Mouse (Mus musculus): ENCODE results near the gene Cfap36. TPM values are rescaled to one million over a fixed set of nuclear protein-coding genes. Genes with fewer than 3 reads are reported as not detected.

The Cfap36 gene
- 49.3 and 54.4 TPM in 2 replicates for polyA plus RNA-seq (2015; fragmentation: Nextera tagmentation; extraction: Ambion mirVana)

- Histone ChIP-seq H3K27ac (ENCODE audit: low read length) (0 out of 2 replicates have a peak within 1 kb of the TSS, but pooled peaks have one; percentile 20), H3K9me3 (ENCODE audit: low read length) (no peaks in the 10 kb centered on the region), H3K4me1 (ENCODE audit: insufficient read depth, low read depth, low read length) (peaks cover 11% of the 10 kb centered on the region), H3K27me3 (replicated peaks; ENCODE audit: insufficient read depth, low read length) (no peaks in the 10 kb centered on the region), H3K9ac (replicated peaks; ENCODE audit: low read depth) (peak within 1 kb of the TSS; percentile 58), H3K36me3 (ENCODE audit: insufficient read depth, low read length) (no peaks in the 10 kb centered on the region), H3K4me3 (ENCODE audit: low read depth, low read length) (peak within 1 kb of the TSS; percentile 94), H3K4me2 (replicated peaks; ENCODE audit: low read depth, low read length) (peak within 1 kb of the TSS; percentile 82)
- peak; percentile 99 for DNase-seq (ENCODE audit: low spot score)
- peak; percentile 100 for ATAC-seq
- 2% methylated on average over 53 of the region's 53 CpGs for WGBS
- TF ChIP-seq EP300 (IDR thresholded peaks at IDR 0.05): peak; percentile 25; the same call in 1 of the 2 replicates
- TF ChIP-seq CTCF (IDR thresholded peaks at IDR 0.05): no peak
Observed at GRCm38 (mm10) chr11:29246883-29247650, at the start of gene Cfap36. Cfap36 (minus strand) TSS chr11:29247409.

GRCm38 (mm10) chr11:29287305-29287704 lies 40.1 kb upstream of the Cfap36 start:
- no peak for TF ChIP-seq EP300 (IDR thresholded peaks at IDR 0.05)
- no peak for TF ChIP-seq CTCF (IDR thresholded peaks at IDR 0.05)
- H3K9me3 ChIP-seq (ENCODE audit: low read length): no peaks in the 10 kb centered on the region
- H3K4me3 ChIP-seq (ENCODE audit: low read depth, low read length): no peak overlapping the region
- no peaks in the 10 kb centered on the region for H3K27me3 ChIP-seq (replicated peaks; ENCODE audit: insufficient read depth, low read length)
- H3K4me2 ChIP-seq (replicated peaks; ENCODE audit: low read depth, low read length): no peak overlapping the region
- ATAC-seq: no peak
- H3K27ac ChIP-seq (ENCODE audit: low read length): no peak overlapping the region
- no peaks in the 10 kb centered on the region for H3K36me3 ChIP-seq (ENCODE audit: insufficient read depth, low read length)
- H3K4me1 ChIP-seq (ENCODE audit: insufficient read depth, low read depth, low read length): no peaks in the 10 kb centered on the region
- no peak for DNase-seq (ENCODE audit: low spot score)
- no peak overlapping the region for H3K9ac ChIP-seq (replicated peaks; ENCODE audit: low read depth)

- Histone ChIP-seq H3K4me1 (ENCODE audit: insufficient read depth, low read depth, low read length) (no peaks in the 10 kb centered on the region), H3K4me2 (replicated peaks; ENCODE audit: low read depth, low read length) (no peak overlapping the region), H3K9me3 (ENCODE audit: low read length) (no peaks in the 10 kb centered on the region), H3K27ac (ENCODE audit: low read length) (no peak overlapping the region), H3K9ac (replicated peaks; ENCODE audit: low read depth) (no peak overlapping the region), H3K27me3 (replicated peaks; ENCODE audit: insufficient read depth, low read length) (no peaks in the 10 kb centered on the region), H3K4me3 (ENCODE audit: low read depth, low read length) (no peak overlapping the region), H3K36me3 (ENCODE audit: insufficient read depth, low read length) (no peaks in the 10 kb centered on the region)
- TF ChIP-seq EP300 (IDR thresholded peaks at IDR 0.05): no peak
- TF ChIP-seq CTCF (IDR thresholded peaks at IDR 0.05): no peak
- no peak for DNase-seq (ENCODE audit: low spot score)
- no peak for ATAC-seq
Observed at GRCm38 (mm10) chr11:29286040-29286439, 38.8 kb upstream of the Cfap36 start.

GRCm38 (mm10) chr11:29274758-29275157 lies 27.5 kb upstream of the Cfap36 start:
- no peak for ATAC-seq
- Histone ChIP-seq H3K4me1 (ENCODE audit: insufficient read depth, low read depth, low read length) (no peaks in the 10 kb centered on the region), H3K4me2 (replicated peaks; ENCODE audit: low read depth, low read length) (no peak overlapping the region), H3K27ac (ENCODE audit: low read length) (no peak overlapping the region), H3K27me3 (replicated peaks; ENCODE audit: insufficient read depth, low read length) (no peaks in the 10 kb centered on the region), H3K4me3 (ENCODE audit: low read depth, low read length) (no peak overlapping the region), H3K9ac (replicated peaks; ENCODE audit: low read depth) (no peak overlapping the region), H3K9me3 (ENCODE audit: low read length) (no peaks in the 10 kb centered on the region), H3K36me3 (ENCODE audit: insufficient read depth, low read length) (no peaks in the 10 kb centered on the region)
- DNase-seq (ENCODE audit: low spot score): no peak
- no peak for TF ChIP-seq CTCF (IDR thresholded peaks at IDR 0.05)
- TF ChIP-seq EP300 (IDR thresholded peaks at IDR 0.05): no peak
- WGBS: 79% methylated on average over 3 of the region's 3 CpGs

- H3K4me3 ChIP-seq (ENCODE audit: low read depth, low read length): no peak overlapping the region
- H3K27me3 ChIP-seq (replicated peaks; ENCODE audit: insufficient read depth, low read length): no peaks in the 10 kb centered on the region
- H3K4me1 ChIP-seq (ENCODE audit: insufficient read depth, low read depth, low read length): no peaks in the 10 kb centered on the region
- DNase-seq (ENCODE audit: low spot score) (peak; percentile 61), ATAC-seq (no peak)
- no peaks in the 10 kb centered on the region for H3K36me3 ChIP-seq (ENCODE audit: insufficient read depth, low read length)
- H3K9ac ChIP-seq (replicated peaks; ENCODE audit: low read depth): no peak overlapping the region
- no peak overlapping the region for H3K4me2 ChIP-seq (replicated peaks; ENCODE audit: low read depth, low read length)
- WGBS: 23% methylated on average over 3 of the region's 3 CpGs
- H3K9me3 ChIP-seq (ENCODE audit: low read length): no peaks in the 10 kb centered on the region
- H3K27ac ChIP-seq (ENCODE audit: low read length): no peak overlapping the region
- TF ChIP-seq CTCF (IDR thresholded peaks at IDR 0.05): peak; percentile 85
- no peak for TF ChIP-seq EP300 (IDR thresholded peaks at IDR 0.05)
Observed at GRCm38 (mm10) chr11:29267824-29268223, 20.6 kb upstream of the Cfap36 start.

GRCm38 (mm10) chr11:29254643-29255042 lies 7.4 kb upstream of the Cfap36 start:
- no peak for TF ChIP-seq EP300 (IDR thresholded peaks at IDR 0.05)
- TF ChIP-seq CTCF (IDR thresholded peaks at IDR 0.05): no peak
- no peak overlapping the region for H3K4me3 ChIP-seq (ENCODE audit: low read depth, low read length)
- H3K4me1 ChIP-seq (ENCODE audit: insufficient read depth, low read depth, low read length): no peaks in the 10 kb centered on the region
- H3K27ac ChIP-seq (ENCODE audit: low read length): no peak overlapping the region
- ATAC-seq (no peak), DNase-seq (ENCODE audit: low spot score) (no peak)
- no peak overlapping the region for H3K4me2 ChIP-seq (replicated peaks; ENCODE audit: low read depth, low read length)
- no peak overlapping the region for H3K9ac ChIP-seq (replicated peaks; ENCODE audit: low read depth)
- no peaks in the 10 kb centered on the region for H3K27me3 ChIP-seq (replicated peaks; ENCODE audit: insufficient read depth, low read length)
- WGBS: 76% methylated on average over 1 of the region's 1 CpGs
- H3K36me3 ChIP-seq (ENCODE audit: insufficient read depth, low read length): no peaks in the 10 kb centered on the region
- no peaks in the 10 kb centered on the region for H3K9me3 ChIP-seq (ENCODE audit: low read length)
